Mouse (Mus musculus): ENCODE results near the gene Arpp21.
"Not testable (repeated sequence)": the region's sequence is repeated elsewhere in the genome, so short reads cannot be mapped to it uniquely, and the experiment has no call there.

Arpp21 gene

GRCm38 (mm10) chr9:112102155-112102851 is 133.4 kb downstream of the Arpp21 start:
- DNase-seq (ENCODE audit: low spot score) = peak; percentile 65

DNA sequence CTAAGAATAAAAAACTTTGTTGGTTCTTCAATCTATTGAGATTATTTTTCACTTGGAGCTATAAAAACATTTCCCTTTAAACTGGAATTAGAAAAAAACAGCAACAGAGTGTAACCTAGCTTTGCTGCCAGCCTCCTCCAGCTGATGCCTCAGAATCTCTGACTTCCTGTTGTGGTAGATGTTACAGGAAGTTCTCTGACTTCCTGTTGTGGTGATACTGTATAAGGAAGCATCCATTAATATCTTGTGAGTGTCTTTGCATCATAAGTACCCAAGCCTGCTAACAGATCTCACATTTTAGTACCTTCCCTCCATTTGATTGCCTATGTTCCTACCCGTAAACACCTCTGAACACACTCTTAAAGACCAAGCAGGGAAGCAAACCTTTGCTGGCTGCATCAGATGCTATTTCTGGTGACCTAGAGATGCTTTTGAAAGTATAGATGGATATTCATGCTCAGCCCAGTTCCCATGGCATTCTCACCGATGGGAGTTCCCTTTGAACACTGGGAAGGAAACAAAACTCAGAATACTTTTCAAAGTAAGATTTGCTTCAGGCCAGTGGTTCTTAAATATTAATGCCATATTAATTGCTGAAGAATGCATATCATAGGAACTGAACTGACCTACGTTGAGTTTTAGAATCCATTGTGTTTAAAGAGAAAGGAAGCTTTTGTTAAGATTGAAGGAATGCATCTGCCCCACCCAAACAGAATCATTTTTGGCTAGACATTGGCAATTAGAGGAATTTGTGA is 134.7 kb downstream of the Arpp21 start:
- DNase-seq (ENCODE audit: low spot score) = no peak

DNA sequence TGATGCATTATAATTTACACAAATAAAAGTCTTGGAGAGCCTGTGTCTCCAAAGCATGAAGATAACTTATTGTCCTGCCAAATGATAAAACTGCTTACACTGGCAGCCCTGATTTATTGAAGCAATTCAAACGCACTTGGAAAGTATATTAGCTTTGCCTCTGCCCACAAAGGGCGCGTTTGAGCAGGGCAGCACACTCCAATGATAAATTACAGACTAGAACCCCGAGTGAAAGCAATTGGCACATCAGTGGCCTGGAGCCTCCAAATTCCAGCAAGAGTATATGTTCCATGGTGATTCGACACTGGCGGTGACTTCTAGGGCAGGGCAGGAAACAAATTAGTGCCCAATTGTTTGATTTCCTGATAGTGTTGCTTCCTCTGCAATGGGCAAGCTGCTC is 137.5 kb downstream of the Arpp21 start:
- peak; percentile 8 for DNase-seq (ENCODE audit: low spot score)

DNA sequence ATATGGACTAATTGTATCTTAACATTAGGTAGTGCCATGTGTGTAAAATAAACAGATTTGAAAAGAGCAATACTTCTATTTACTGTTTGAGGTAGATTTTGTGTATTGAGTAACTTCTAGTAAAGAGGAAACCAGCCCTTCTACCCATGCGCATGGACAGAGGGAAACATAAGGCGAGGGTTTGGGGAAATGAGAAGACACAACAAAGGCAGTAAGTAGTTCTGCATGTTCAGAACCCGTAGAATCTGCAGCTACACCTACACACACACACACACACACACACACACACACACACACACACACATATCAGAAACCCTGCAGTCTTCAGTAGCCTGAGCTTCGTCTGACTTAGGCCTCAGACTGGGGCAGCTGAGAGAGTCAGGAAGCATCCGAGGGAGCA is 140.0 kb downstream of the Arpp21 start:
- DNase-seq (ENCODE audit: low spot score) = no peak

DNA sequence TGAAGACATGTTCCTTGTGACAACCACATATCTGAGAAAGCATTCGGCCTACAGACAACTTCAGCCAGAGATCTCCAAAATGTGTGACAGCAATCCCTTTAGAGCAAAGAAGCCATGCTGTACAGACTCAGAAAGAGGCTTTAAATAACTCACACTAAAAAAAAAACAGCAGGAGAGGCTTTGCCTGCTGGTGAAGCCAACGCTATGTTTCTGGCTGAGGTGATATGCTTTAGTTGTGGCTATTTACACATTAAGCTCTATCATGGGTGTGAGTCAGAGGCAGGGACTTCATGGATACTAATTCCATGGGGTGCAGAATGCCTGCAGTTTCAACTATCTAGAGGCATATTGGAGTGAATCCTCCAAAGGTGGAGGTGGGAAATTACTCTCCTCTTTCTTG is 140.5 kb downstream of the Arpp21 start:
- DNase-seq (ENCODE audit: low spot score) = no peak

DNA sequence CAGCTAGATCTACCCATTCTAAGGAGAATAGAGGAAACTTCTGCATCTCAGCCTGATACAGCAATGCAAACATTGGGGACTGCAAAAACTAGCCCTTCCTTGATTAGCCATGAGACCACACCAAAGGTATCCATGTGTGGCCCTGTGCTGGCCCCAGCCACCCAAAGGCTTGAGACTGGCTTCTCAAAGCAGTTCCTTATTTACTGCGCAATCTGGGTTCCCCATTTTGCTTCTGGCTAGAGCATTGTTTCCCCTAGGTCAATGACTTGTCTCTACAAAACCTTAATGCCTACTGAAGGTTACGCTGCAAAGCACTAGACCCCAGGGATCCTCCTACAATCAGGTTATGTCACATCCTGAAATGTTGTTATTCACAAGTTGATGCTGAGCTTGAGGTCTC is 156.8 kb downstream of the Arpp21 start:
- no peak for DNase-seq (ENCODE audit: low spot score)

- DNase-seq (ENCODE audit: low spot score) = no peak
Measured at GRCm38 (mm10) chr9:112078453-112078852, 157.3 kb downstream of the Arpp21 start.

GRCm38 (mm10) chr9:112075273-112075672 is 160.5 kb downstream of the Arpp21 start:
- DNase-seq (ENCODE audit: low spot score) = no peak

DNA sequence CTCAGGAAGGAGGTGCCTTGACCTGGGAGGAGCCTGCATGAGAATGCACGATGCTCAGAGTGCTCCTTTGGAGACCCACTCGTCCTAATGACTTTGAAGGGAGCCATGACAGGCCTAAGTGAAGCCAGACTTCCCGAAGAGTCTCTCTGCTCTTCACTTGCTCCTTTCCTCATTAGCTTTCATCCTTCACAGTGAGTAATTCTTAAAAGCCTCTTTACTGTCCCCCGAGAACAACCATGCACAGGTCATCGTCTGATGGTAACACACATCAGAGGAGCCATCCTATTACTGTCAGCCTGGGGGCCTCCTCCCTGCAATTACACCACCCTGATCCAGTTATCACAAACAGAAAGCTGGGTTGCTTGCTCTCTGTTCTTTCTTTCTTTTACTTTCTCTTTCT is 160.9 kb downstream of the Arpp21 start:
- DNase-seq (ENCODE audit: low spot score) = no peak

GRCm38 (mm10) chr9:112071368-112071767 is 164.4 kb downstream of the Arpp21 start:
- DNase-seq (ENCODE audit: low spot score) = no peak

- peak; percentile 18 for DNase-seq (ENCODE audit: low spot score)
Measured at GRCm38 (mm10) chr9:112070961-112071360, 164.8 kb downstream of the Arpp21 start.

GRCm38 (mm10) chr9:112068250-112068649 is 167.5 kb downstream of the Arpp21 start:
- DNase-seq (ENCODE audit: low spot score) = no peak

DNA sequence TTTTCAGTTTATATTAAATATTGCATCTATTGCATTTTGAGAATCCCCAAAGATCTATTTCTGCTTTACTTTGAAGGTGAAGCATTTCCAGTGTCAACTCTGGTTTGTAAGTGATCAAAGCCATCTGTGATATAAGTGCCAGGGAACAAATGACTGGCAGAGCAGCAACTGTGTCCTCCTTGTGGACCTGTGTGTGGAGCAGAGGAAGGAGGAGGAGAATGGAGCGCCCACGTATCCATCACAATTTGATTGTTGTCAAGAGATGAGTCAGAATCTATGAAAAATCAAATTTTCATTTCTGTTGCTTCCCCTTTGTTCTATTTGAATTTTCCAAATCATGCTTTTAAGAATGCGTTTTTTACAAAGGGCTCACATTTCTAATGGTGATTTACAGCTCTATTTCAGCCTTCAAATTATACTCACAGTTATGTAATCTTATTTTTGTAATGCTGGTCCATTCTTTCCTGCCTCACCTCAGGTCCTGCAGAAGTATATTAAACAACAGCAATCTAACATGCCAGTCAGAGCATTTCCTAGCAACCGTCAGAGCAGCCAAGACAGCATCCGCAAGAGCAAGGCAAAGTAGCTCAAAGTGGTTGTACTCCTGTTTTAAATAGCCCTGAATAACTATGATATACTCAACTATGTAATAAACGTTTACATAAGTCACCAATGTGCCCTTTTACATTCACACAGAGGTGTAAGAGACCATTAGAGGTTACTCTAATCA is 174.9 kb downstream of the Arpp21 start:
- DNase-seq (ENCODE audit: low spot score) = no peak

- no peak for DNase-seq (ENCODE audit: low spot score)
Measured at GRCm38 (mm10) chr9:112054807-112055381, 180.8 kb downstream of the Arpp21 start.

DNA sequence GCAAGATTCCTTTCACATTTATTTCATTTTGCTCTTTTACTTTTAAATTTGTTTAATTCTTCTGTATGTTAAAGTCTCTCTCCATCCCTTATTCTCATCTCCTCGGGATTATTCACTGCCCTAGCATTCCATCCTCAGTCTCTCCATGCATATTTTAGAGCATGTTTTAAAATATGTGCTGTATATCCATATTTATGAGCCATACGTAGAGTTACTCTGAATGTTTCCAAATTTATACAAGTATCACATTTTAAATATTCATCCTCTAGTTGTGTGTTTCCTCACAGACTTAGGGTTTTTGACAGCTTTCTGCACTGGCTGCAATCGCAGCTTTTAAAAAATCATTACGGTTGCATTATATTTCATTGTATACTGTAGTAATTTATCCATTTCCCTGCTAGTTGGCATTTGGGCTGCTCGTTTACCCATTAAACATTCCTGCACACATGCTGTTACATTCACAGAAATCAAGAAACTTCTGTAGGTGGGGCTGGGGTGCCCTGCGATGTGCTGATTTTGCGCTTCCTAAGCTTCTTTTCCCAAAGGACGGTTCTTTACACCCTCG is 187.8 kb downstream of the Arpp21 start:
- DNase-seq (ENCODE audit: low spot score) = no peak

GRCm38 (mm10) chr9:112040566-112040965 is 195.2 kb downstream of the Arpp21 start:
- no peak for DNase-seq (ENCODE audit: low spot score)

- peak; percentile 79 for DNase-seq (ENCODE audit: low spot score)
Measured at GRCm38 (mm10) chr9:112037732-112038131, 198.0 kb downstream of the Arpp21 start.

DNA sequence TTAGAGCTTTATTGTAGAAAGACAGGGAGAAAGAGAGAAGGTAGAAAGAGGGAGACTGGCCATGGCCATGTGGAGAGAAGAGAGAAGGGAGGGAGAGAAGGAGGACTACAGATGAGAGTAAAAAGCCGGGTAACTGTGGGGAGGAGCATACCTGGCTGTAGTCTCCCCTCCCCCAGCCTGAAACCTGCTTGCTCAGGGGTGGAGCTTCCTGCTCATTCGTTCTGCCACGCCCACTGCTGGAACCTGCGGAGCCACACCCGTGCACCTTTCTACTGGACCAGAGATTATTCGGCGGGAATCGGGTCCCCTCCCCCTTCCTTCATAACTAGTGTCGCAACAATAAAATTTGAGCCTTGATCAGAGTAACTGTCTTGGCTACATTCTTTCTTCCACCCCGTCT is 201.9 kb downstream of the Arpp21 start:
- DNase-seq (ENCODE audit: low spot score) = not testable (repeated sequence)

DNA sequence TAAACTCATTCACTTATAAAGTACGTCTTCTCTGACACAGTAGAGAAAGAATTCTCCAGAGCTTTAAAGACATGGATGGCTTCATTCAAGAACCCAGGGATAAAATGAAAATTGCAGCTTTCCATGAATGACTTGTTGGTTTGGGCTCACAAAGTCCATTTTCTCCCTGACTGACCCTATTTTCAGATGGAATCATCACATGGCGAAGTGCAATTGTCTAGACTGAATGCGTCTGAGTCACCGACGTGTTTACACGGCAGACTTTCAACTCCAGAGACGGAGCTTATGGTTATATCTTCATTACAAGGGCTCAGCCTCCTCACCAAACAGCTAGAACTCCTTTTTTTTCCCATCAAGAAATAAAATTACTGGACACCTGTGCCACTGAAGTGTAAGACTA is 203.6 kb downstream of the Arpp21 start:
- DNase-seq (ENCODE audit: low spot score) = no peak

GRCm38 (mm10) chr9:112023562-112024015 is 212.1 kb downstream of the Arpp21 start:
- DNase-seq (ENCODE audit: low spot score) = no peak

DNA sequence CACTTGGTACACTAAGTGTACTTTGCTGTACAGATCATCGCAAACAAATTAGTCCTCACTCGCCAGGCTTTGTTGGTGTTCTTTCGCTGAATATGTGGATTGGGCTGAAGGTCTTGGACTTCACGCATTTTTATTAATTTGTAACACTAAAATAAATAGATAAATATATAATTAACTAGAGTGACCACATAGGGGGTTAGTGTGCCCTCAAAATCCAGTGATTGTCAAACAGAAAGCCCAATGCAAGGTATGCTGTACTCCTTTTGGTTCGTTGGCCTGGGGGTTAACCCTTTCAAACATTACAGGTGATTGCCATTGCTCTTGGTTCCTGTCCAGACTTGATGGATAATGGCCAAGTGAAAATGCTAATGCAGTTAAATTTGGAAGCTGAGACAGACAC is 212.6 kb downstream of the Arpp21 start:
- no peak for DNase-seq (ENCODE audit: low spot score)

Data from MN1 (cell line).